Mouse (Mus musculus): Measurements from ENCODE around the gene Pcdh9.

DNA sequence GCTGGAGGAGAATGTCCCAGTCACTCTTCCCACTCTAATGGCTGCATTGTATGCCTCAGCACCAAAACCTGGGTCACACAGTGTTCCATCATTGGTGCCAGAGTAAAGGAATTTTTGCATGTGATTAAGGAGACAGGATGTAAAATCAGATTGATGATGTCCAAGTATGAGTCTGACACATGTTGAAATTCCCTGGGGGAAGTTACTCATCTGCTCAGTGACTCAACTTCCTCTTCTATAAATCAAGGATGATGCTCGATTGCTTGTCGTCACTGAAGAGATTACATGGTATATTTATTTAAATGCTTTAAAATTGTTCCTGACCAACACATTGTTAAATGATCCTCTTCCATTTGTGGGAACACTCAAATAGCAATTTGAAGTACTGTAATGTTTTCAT lies 690.7 kb downstream of the Pcdh9 start:
- TF ChIP-seq POLR2A (IDR thresholded peaks at IDR 0.05; ENCODE audit: insufficient read depth, low read depth, low read length) (no peak), CTCF (IDR thresholded peaks at IDR 0.05; ENCODE audit: insufficient read depth, low read depth, low read length) (no peak)
